Mouse (Mus musculus) adrenal gland, postnatal 10 days (tissue): ENCODE measurements around the gene Tigd3. TPM values are rescaled to one million over a fixed set of nuclear protein-coding genes. Genes with fewer than 3 reads are reported as not detected.

Experiments used
- DNase-seq: peaks from one replicate; pipeline ENCODE4 v3.0.0; 2021; ENCODE audit warnings: mixed read lengths
- long read RNA-seq, 2 experiments: library from polyadenylated mRNA; stranded (forward); transcript quantifications; one replicate each; pipeline ENCODE4 v2.0.0; 2021
- total RNA-seq, 2 experiments: library from RNA; stranded (reverse); gene quantifications; 2 replicates each; pipeline ENCODE4 v1.2.3; 2021

The Tigd3 gene
- total RNA-seq, result 1 to 10 TPM; 1.6 to 1.9 TPM
- long read RNA-seq, experiment 1, partial matches to known transcripts, result 0 of 1 reads
- long read RNA-seq, experiment 1, other reads (novel, unspliced or antisense), result 0 of 1 reads
- long read RNA-seq, experiment 2, partial matches to known transcripts, result 0 of 1 reads
- long read RNA-seq, experiment 2, other reads (novel, unspliced or antisense), result 0 of 1 reads

DNA sequence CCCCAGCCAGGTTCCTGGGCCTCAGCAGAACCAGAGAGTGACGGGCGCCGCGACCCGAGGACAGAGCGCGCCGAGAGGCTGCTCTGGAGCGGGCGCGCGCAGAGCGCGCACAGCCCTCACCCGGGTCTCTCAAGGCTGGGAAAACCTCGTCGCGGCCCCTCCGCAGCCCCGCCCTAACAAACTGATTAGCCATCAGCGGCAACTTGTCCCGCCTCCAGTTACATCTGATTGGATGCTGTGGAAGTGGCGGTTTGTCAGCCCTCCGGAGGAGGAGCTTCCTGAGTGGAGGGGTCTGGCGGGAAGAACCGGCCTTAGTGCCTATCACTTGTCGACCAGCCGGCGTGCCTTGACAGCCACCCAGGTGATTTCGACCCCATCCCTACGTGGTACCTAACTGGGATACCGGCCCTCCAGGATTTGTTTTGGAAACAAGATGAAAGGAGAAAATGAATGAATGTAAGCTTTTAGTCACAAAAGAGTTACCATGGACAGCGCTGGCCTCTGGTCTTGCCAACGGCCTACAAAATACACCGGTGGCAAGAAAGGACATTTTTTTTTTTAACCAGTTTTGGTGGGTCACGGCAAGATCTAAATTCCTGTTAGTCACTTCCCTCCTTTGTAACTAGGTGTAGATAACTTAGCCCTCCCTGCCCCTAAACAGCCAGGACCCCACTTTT is at the start of gene Tigd3:
TSS of gene Tigd3 (minus strand) at position 148 of the 677 bp plus-strand sequence.
- DNase-seq, result peak; percentile 96

DNA sequence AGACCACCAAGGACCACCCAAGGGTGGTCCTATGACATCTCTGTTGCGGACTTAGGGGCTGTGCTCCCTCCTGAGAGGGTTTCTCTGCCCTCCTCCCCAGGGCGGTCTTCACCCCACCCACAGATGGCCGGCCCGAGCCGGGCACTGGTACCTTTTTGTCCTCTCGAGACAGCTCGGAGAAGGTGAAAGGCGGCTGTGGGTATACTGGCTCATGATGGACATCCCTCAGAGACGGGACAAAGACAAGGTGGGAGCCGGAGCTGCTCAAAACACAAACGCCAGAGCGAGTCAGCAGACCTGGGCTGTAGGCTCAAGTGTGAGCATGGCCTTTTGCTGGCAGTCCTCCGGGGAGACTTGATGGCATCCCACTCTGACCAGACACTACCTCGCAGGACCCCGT is 49.5 kb upstream of the Tigd3 start:
- DNase-seq, result no peak

DNA sequence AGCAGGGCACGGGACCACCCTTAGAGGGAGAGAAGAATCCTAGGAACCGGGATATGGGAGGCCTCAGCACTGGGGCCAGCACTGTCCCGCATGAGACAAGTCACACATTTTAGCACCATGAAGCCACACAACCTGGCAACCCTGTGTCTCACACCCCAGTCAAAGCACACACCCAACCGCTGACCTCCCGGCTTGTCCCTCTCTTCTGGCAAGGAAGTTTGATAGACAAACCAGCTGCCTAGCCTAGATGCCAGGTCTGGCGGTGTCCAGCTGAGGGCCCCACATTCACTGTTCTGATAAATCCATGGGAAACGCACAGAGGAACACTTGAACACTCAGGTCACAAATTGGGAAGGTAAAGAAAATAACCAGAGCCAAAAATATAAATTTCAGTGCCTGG is 48.6 kb upstream of the Tigd3 start:
- DNase-seq, result no peak

DNA sequence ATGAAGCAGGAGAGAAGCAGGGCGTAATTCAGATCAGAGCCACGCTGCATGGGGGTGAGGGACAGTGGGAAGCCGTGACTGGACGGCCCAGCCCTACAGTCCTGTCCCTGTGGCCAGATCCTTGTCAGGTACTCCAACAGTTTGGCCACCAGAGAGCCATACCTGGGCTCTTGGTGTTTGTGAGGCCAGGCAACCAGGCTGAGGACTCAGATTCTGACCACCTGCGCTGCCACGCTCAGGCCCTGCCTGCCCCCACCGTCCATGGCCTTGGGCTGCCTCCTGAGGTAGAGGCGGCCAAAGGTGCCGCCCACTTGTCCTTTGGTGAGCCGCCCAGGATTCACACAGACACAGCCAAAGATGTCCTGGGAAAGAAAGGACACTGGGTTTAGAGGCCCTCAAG is 46.7 kb upstream of the Tigd3 start:
- peak; percentile 65 for DNase-seq

DNA sequence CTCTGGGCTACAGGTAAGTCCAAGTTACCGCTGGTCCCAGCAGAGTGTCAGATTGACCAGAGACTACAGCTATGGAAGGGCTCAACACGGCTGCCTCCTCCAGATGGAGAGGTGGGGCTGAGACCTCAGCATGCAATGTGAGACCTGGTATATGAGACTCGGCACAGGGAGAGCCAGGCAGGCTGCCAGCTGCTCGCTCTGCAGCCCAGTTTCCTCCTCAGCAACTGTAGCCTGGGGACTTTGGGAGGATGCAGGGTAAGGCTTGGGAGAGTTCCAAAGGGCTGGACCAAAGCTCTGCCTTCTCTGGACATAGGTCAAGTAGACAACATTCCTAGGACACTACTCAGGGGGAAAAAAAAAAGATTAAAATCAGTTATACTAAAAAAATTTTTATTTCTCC is 46.2 kb upstream of the Tigd3 start:
- DNase-seq, result peak; percentile 86

DNA sequence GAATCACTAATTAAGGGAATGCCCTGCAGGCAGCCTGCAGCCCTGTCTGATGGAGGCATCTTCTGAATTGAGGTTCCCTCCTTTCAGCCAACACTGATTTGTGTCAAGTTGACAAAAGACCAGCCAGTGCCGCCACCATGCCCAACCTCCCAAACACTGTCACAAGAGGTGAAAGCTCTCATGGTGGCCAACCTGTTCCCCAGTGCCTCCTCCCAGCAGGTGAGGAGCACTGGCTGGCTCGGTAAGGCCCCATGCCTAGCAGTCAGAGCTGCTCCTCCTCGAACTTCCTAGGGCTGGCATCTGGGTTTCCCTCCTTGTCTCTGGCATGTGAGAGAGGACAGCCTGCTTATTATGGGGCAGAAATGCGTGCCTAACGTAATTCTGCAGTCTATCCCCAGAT is 45.8 kb upstream of the Tigd3 start:
- DNase-seq, result no peak

DNA sequence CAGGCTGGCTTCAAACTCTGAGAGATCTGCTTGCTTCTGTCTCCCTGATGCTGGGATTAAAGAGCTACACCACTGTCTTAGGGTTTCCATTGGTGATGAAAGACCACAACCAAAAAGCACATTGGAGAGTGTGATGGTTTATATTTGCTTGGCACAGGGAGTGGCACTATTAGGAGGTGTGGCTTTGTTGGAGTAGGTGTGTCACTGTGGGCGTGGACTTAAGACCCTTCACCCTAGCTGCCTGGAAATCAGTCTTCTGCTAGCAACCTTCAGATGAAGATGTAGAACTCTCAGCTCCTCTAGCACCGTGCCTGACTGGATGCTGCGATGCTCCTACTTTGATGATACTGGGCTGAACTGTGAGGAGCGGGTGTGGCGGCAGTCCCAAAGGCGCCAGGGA is 44.6 kb upstream of the Tigd3 start:
- DNase-seq, result no peak

DNA sequence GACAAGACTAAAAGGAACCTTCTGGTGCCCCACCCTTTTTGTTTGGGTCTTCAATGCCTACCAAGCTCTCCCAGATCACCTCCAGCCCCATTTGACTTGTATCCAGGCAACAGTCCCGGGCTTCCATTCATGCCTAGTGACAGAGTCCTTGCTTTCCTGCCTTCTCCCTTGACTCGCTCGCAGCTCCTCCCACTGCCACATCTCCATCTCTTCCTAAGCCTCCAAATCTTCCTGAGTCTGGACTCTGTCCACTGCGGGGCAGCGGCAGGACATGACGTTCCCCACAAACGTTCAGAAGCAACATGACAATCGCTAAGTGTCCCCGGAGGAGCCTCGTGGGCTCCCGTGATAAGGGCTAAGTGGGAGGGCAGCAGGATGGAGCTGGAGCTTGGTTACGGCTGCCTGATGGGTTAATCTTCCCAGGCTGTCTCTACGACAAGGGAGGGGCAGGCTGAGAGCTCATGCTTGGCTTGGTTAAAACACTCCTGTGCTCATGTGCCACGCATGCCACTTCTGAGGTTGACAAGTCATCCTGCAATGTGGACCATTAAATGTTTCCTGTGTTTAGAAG is 44.0 kb upstream of the Tigd3 start:
- peak; percentile 27 for DNase-seq

DNA sequence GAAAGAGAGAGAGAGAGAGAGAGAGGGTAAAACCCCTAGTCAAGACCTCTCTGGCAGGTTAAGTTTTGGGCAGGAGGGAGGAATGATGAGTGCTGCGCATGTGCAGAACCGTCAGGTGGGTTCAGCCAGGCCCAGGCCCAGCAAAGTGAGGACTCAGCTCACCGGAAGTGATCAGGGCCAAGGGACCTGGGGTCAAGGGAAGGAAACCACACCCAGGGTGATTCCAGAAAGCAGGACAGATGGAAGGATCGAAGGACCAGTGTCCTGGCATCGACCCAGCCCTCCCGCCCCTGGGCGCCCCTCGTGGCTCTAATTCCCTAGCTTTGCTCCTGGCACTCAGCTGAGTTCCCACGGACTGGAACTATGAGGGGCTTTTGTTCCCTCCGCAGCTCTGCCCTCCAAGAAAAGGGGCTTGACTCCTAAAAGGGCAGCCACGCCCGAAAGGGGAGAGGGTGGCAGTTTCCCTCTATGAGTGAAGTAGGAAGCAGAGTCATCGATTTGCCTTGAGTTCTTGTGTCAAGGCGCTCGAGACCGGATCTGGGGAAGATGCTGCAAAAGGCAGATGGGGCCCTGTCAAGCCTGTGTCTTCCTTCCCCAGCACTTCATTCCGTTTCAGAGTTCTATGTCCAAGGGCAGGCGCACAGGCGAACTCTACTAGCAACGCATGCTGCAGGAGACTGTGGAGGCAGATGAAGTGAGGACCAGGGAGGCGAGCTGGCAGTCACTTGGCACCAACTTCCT is 43.3 kb upstream of the Tigd3 start:
- no peak for DNase-seq

DNA sequence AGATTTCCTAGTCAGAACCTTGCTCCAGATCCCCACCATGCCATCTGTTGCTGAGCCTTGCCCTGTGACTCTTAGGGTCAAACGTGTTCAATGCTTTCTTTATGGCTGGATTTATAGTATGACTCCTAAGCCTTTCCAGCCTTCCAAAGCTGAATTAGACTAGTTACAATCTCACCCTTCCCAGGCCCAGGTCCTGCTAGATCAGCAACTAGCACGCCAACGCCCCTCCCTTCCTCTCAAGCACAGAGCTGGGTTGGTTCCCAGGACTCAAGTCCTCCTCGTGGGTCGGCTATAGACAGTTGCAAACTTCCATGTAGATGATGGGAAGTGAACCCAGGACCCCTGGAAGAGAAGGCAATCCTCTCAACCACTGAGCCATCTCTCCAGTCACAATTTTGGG is 41.7 kb upstream of the Tigd3 start:
- peak; percentile 20 for DNase-seq

DNA sequence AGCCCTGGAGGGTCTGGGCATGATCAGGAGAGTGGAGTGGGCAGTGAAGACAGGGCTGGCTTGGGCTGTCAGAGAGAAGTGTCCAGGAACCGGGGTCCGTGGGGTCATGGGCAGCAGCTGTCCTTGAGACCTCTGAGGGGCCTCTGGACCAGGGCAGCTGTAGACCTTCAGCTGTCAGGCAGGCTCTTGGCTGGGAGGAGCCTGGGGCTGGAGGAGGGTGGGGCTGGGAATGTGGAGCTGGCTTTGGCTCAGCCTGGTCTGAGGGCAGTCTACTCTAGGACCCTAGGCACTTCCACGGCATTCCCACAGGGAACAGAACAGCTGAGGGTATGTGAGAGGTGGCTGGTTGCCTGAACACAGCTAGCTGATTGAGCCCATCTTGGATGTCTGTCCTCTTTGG is 41.3 kb upstream of the Tigd3 start:
- DNase-seq, result peak; percentile 70

DNA sequence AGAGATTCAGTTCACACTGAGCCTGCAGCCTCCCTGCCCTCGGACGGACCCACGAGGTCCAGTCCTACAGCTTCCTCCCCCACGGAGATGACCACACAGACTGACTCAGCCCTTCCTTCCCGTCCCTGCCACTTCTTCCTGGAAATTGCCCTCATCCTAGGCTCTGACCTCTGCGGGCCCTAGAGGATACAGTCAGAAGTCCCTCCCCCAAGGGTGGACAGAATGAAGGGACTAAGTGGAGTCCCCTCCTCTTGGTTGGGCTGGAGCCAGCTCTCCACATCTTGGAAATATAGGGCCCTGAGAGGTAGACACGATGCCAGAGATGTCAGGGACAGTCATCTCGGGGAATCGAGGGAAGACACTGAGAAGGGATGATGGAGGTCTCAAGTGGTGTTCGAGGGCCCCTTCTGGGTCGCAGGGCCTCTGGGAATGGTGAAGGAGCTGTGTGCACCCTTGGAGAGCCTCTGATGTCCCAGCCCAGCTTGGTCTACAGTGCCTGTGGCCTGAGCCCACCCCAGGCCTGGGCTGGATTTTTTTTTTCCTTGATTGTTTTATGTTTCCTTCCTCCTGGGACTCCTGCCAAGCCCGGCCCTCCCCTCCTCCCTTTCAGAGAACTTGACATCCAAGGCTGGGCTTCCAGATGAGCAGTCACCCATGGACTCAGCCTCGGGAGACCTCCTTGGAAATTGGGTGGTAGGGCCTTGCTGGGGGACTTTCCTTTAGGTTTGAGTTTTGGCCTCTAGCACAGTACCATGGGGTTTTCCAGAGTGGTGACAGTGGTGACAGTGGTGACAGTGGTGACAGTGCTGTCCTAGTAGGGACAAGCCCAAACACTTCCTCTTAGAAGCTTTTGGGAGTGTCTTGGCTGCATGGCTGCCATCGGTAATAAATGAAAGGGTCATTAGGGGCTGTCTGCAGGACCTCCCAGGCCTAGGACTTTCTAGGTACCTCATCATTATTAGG is 36.0 kb upstream of the Tigd3 start:
- DNase-seq, result peak; percentile 80

DNA sequence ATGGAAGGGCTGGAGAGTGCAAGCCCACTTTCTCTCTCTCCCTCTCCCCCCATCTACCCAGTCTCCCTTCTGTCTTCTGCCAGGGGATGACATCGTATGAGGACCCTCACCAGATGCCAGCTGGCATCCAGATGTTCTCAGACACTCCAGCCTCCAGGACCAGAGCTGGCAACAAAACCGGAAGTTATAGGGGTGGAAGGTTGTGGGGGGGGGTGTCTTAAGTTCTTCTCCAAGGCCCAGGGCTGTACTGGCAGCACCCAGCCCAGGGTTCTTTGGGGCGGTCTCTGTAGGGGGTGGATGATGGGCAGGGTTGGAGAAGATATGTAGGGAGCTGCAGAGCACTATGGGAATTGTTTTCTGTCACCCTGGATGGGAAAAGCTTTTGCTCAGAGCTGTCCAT is 34.6 kb upstream of the Tigd3 start:
- no peak for DNase-seq

DNA sequence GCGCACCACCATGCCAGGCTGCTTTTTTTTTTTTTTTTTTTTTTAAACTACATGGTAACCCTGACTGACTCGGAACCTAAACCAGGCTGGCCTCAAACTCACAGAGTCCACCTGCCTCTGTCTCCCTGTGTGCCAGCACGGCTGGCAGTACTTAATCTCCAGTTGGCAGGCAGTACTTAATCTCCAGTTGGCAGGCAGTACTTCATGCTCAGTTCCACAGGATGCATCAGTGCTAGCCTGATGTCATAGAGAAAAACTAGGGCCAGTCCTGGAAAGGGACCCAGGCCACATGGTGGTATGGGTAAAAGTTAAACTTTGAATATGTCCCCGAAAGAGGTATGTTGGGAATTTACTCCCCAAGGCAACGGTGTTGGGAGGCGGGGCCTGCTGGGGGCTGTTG is 34.2 kb upstream of the Tigd3 start:
- DNase-seq, result no peak

DNA sequence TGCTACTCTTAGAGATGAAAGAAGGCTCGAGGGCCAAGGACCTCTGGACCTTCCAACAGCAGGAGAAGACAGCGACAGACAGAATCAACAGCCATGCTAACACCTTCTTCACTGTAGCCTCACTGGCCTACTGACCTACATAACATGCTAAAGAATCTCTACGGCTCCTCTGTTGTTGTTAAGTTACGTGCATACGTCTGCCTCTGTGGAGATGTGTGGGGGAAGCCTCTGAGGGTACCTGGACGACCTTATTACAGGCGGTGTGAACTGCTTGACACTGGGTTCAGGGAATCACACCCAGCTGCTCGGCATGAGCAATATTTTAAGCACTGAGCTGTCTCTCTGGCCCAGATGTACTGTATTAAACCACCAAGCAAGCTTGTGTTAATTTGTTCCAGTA is 33.6 kb upstream of the Tigd3 start:
- DNase-seq, result no peak

DNA sequence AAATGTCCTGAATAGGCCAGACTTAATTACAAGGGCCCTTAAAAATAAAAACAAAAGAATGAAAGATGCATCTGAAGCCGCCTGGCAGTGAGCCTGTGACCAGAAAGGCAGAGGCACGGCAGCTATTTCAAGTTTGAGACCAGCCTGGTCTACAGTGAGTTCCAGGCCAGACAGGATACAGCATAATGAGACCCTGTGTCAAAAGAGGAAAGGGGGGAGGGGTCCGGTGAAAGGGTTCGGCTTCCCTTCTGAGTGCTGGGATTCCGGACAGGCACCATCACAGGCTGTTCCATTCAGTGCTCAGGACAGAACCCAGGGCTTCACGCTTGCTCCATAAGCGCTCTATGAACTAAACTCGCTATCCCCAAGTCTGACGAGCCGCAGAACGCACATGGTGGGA is 33.1 kb upstream of the Tigd3 start:
- DNase-seq, result no peak

DNA sequence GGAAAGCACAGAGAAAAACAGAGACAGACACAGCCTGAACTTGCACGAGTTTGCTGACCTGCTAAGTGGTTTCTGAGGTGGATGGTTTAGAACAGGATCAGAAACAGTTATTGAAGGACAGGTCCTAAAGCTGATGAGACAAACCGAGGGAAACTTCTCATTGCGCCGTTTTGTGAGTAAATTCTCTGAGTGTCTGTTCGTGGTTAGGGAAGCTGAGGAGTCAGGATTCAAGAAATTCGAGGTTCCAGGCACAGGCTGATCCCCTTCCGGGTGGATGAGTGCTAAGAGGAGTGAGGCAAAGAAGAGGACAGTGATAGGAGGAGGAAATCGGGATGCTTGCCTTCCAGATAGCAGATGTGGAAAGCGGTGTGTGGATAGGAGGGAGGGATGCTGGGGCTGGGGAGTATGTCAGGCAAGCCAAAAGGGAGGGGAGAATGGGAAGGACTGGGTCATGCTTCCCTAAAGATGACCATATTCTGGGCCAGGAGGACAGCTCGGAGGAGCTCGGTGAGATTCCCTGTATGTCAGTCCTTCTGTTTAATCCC is 31.4 kb upstream of the Tigd3 start:
- DNase-seq, result no peak

DNA sequence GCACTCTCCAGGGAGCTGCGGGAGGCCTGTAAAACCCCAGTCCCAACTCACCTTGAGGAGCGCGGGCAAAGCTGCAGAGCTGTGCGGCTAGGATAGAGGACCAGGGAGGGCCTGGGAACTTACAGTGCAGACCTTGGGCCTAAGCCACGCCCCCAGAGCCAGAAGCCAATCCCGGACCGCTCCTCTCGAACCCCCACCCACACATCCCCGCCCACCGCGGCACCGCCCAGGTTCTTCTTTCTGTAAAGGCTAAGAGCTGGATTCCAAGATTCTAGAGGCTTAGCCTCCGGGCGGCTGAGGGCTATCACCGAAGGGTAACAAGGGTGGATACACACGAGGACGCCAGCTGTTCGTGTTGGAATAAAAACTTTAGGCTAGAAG is 30.8 kb upstream of the Tigd3 start, which contains the start of gene Cdc42ep2:
TSS of gene Cdc42ep2 (minus strand) at position 104 of the 381 bp plus-strand sequence.
- DNase-seq, result peak; percentile 98

DNA sequence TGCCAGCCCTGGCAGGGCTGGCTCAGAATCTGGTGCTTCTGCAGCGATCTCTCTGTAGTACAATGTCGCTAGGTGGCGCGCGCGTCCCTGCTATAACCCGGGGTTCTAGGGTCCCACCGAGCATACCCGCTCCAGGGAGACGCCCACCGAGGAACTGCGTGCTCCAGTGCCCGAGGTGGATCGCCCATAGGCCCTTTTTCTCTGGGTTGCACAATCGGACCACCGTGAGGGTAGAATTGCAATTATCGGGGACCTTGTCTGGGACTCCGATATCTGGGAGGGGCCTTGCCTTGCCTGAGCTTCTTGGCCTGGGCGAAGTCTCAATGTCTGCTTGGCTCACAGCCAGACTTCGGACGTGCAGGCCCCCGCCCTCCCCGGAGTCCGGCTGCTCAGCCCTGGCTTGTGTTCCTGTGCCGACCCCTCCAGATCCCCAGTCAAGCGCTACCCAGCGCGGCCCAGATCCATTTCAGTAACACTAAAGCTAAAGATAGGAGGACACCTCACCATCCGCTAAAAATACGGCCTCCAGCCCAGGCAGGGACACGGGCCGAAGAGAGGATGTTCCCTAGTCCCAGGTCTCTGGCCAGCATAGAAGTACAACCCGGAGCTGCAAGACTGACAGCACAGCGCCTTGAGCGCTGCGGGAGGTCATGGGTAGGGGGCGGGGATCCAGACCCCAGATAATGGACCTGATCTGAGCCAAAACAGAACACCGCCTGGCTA is 30.2 kb upstream of the Tigd3 start:
- peak; percentile 93 for DNase-seq

DNA sequence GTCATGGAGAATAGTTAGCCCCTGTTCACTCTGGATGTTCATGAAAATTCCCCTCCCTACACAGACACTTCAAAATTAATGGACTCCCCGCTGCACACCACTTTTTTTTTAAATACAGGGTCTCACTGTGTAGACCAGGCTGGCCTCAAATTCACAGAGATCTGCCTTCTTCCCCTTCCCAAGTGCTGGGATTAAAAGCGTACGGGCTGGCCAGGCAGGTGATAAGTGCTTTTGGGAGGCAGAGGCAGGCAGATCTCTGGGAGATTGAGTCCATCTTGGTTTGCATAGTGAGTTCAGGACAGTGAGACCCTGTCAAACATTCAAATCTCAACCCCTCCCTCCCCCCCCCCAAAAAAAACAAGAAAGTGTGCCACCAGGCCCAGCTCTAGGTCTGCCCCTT is 29.0 kb upstream of the Tigd3 start:
- DNase-seq, result no peak
